Mouse (Mus musculus) forebrain, embryonic 16.5 days (tissue): ENCODE measurements around the gene Cdh15. TPM values are rescaled to one million over a fixed set of nuclear protein-coding genes. Genes with fewer than 3 reads are reported as not detected.
A peak's percentile ranks its signal among the peaks of the same experiment; 100 is the strongest.

Experiments used
- ATAC-seq: fragments of 200-750 bp; cut with Nextera tagmentation; 2 replicates; pipeline ENCODE4 v1.8.0; 2017; ENCODE audit warnings: mild to moderate bottlenecking, moderate library complexity
- H3K27ac ChIP-seq: fragments of 300-500 bp; sonication (generic); 2 replicates; pipeline ENCODE4 v1.5.1; 2014; ENCODE audit warnings: low read length, control low read depth
- H3K27me3 ChIP-seq: fragments of 300-500 bp; sonication (generic); replicated peaks from 2 replicates; pipeline ENCODE4 v1.6.1; 2014; ENCODE audit warnings: low read length; ENCODE audit not compliant: control insufficient read depth, insufficient read depth
- H3K36me3 ChIP-seq: fragments of 300-500 bp; sonication (generic); 2 replicates; pipeline ENCODE4 v1.6.1; 2014; ENCODE audit not compliant: control insufficient read depth, insufficient read depth
- H3K4me1 ChIP-seq: fragments of 300-500 bp; sonication (generic); replicated peaks from 2 replicates; pipeline ENCODE4 v1.6.1; 2014; ENCODE audit warnings: low read length; ENCODE audit not compliant: control insufficient read depth, insufficient read depth
- H3K4me2 ChIP-seq: fragments of 300-500 bp; sonication (generic); 2 replicates; pipeline ENCODE4 v1.6.1; 2014; ENCODE audit warnings: mild to moderate bottlenecking, low read length, control low read depth
- H3K4me3 ChIP-seq: fragments of 300-500 bp; sonication (generic); replicated peaks from 2 replicates; pipeline ENCODE4 v1.5.1; 2014; ENCODE audit warnings: mild to moderate bottlenecking, low read length, control low read depth
- H3K9ac ChIP-seq: fragments of 300-500 bp; sonication (generic); replicated peaks from 2 replicates; pipeline ENCODE4 v1.6.1; 2014; ENCODE audit warnings: low read depth, low read length, control low read depth
- H3K9me3 ChIP-seq: fragments of 300-500 bp; sonication (generic); 2 replicates; pipeline ENCODE4 v1.6.1; 2016; ENCODE audit warnings: low read length; ENCODE audit not compliant: control insufficient read depth
- WGBS: fragments of 180-500 bp; shearing (Covaris S2); extraction: QIAGEN DNeasy Blood & Tissue Kit; methylation state at CpG from one replicate; pipeline ENCODE4 v1.1.7; 2014; 5-methylcytosine and 5-hydroxymethylcytosine counted together
- polyA plus RNA-seq: library from polyadenylated mRNA; unstranded; fragments of >200 nt; fragmentation: Nextera tagmentation; extraction: Ambion mirVana; gene quantifications from 2 replicates; pipeline ENCODE4 v1.2.1, GENCODE M21; 2015

Gene Cdh15
- polyA plus RNA-seq, 1 experiment from 2014 or later = 1.6 TPM

- H3K9ac ChIP-seq = no peak overlapping the region
- no peaks in the 10 kb centered on the region for H3K36me3 ChIP-seq
- H3K27ac ChIP-seq = no peak overlapping the region
- no peaks in the 10 kb centered on the region for H3K27me3 ChIP-seq
- no peak overlapping the region for H3K4me2 ChIP-seq
- WGBS = 10% methylated on average over 7 of the region's 7 CpGs
- no peaks in the 10 kb centered on the region for H3K9me3 ChIP-seq
- ATAC-seq = no peak
- H3K4me1 ChIP-seq = peaks cover 5% of the 10 kb centered on the region; the same call in 1 of the 2 replicates
- H3K4me3 ChIP-seq = no peak overlapping the region
Observed at GRCm38 (mm10) chr8:122814608-122815007, 33.2 kb upstream of the Cdh15 start.

GRCm38 (mm10) chr8:122816965-122817364 lies 30.8 kb upstream of the Cdh15 start:
- Histone ChIP-seq H3K4me2 (no peak overlapping the region), H3K9me3 (no peaks in the 10 kb centered on the region), H3K27ac (no peak overlapping the region), H3K4me1 (peaks cover 5% of the 10 kb centered on the region; the same call in 1 of the 2 replicates), H3K4me3 (no peak overlapping the region), H3K27me3 (no peaks in the 10 kb centered on the region), H3K36me3 (no peaks in the 10 kb centered on the region), H3K9ac (no peak overlapping the region)
- ATAC-seq = no peak
- 91% methylated on average over 6 of the region's 6 CpGs for WGBS

- H3K27me3 ChIP-seq = no peaks in the 10 kb centered on the region
- no peak overlapping the region for H3K9ac ChIP-seq
- H3K36me3 ChIP-seq = no peaks in the 10 kb centered on the region
- no peak overlapping the region for H3K4me2 ChIP-seq
- WGBS = 42% methylated on average over 13 of the region's 13 CpGs
- H3K4me3 ChIP-seq = no peak overlapping the region
- H3K4me1 ChIP-seq = peaks cover 2% of the 10 kb centered on the region; the same call in 1 of the 2 replicates
- H3K9me3 ChIP-seq = no peaks in the 10 kb centered on the region
- ATAC-seq = no peak
- H3K27ac ChIP-seq = no peak overlapping the region
Observed at GRCm38 (mm10) chr8:122817724-122818496, 29.9 kb upstream of the Cdh15 start.

- no peaks in the 10 kb centered on the region for H3K36me3 ChIP-seq
- H3K4me1 ChIP-seq = peaks cover 9% of the 10 kb centered on the region
- no peak overlapping the region for H3K27ac ChIP-seq
- no peaks in the 10 kb centered on the region for H3K9me3 ChIP-seq
- ATAC-seq = no peak
- H3K9ac ChIP-seq = no peak overlapping the region
- H3K27me3 ChIP-seq = no peaks in the 10 kb centered on the region
- H3K4me3 ChIP-seq = no peak overlapping the region
- no peak overlapping the region for H3K4me2 ChIP-seq
- WGBS = 87% methylated on average over 11 of the region's 11 CpGs
Observed at GRCm38 (mm10) chr8:122819776-122820175, 28.0 kb upstream of the Cdh15 start.

- H3K9me3 ChIP-seq = no peaks in the 10 kb centered on the region
- ATAC-seq = peak; percentile 78
- no peaks in the 10 kb centered on the region; the same call in 1 of the 2 replicates for H3K27me3 ChIP-seq
- 33% methylated on average over 5 of the region's 5 CpGs for WGBS
- H3K4me3 ChIP-seq = no peak overlapping the region
- no peak overlapping the region for H3K4me2 ChIP-seq
- H3K27ac ChIP-seq = 0 out of 2 replicates have a peak overlapping the region, but pooled peaks have one; percentile 8
- no peak overlapping the region for H3K9ac ChIP-seq
- H3K36me3 ChIP-seq = no peaks in the 10 kb centered on the region
- peaks cover 12% of the 10 kb centered on the region for H3K4me1 ChIP-seq
Observed at GRCm38 (mm10) chr8:122824571-122824970, 23.2 kb upstream of the Cdh15 start.

GRCm38 (mm10) chr8:122824986-122825385 lies 22.8 kb upstream of the Cdh15 start:
- no peak overlapping the region for H3K9ac ChIP-seq
- no peak overlapping the region for H3K4me2 ChIP-seq
- H3K36me3 ChIP-seq = no peaks in the 10 kb centered on the region
- H3K27me3 ChIP-seq = no peaks in the 10 kb centered on the region; the same call in 1 of the 2 replicates
- WGBS = 75% methylated on average over 9 of the region's 9 CpGs
- H3K27ac ChIP-seq = no peak overlapping the region
- peaks cover 12% of the 10 kb centered on the region for H3K4me1 ChIP-seq
- no peak for ATAC-seq
- no peak overlapping the region for H3K4me3 ChIP-seq
- H3K9me3 ChIP-seq = no peaks in the 10 kb centered on the region

- peaks cover 12% of the 10 kb centered on the region for H3K4me1 ChIP-seq
Observed at GRCm38 (mm10) chr8:122825408-122825807, 22.4 kb upstream of the Cdh15 start.

GRCm38 (mm10) chr8:122829396-122829795 lies 18.4 kb upstream of the Cdh15 start:
- Histone ChIP-seq H3K36me3 (no peaks in the 10 kb centered on the region), H3K4me3 (no peak overlapping the region), H3K27me3 (no peaks in the 10 kb centered on the region; the same call in 1 of the 2 replicates), H3K27ac (no peak overlapping the region), H3K9me3 (no peaks in the 10 kb centered on the region), H3K4me1 (peaks cover 9% of the 10 kb centered on the region), H3K4me2 (no peak overlapping the region), H3K9ac (no peak overlapping the region)
- WGBS = 78% methylated on average over 3 of the region's 3 CpGs
- ATAC-seq = no peak

More at GRCm38 (mm10) chr8:122825408-122825807, 22.4 kb upstream of the Cdh15 start:
- Histone ChIP-seq H3K27ac (no peak overlapping the region), H3K9ac (no peak overlapping the region), H3K4me2 (no peak overlapping the region), H3K36me3 (no peaks in the 10 kb centered on the region), H3K27me3 (no peaks in the 10 kb centered on the region; the same call in 1 of the 2 replicates), H3K9me3 (no peaks in the 10 kb centered on the region), H3K4me3 (no peak overlapping the region)
- no peak for ATAC-seq
- 70% methylated on average over 8 of the region's 8 CpGs for WGBS

GRCm38 (mm10) chr8:122830349-122831061 lies 17.3 kb upstream of the Cdh15 start:
- Histone ChIP-seq H3K9me3 (no peaks in the 10 kb centered on the region), H3K36me3 (no peaks in the 10 kb centered on the region), H3K27me3 (no peaks in the 10 kb centered on the region; the same call in 1 of the 2 replicates), H3K4me1 (no peaks in the 10 kb centered on the region), H3K4me2 (no peak overlapping the region), H3K4me3 (no peak overlapping the region), H3K9ac (no peak overlapping the region), H3K27ac (no peak overlapping the region)
- WGBS = 46% methylated on average over 8 of the region's 8 CpGs
- peak; percentile 88 for ATAC-seq
